Mouse (Mus musculus) liver, embryonic 11.5 days (tissue): Measurements from ENCODE around the gene Hoxa1. TPM values are rescaled to one million over a fixed set of nuclear protein-coding genes. Genes with fewer than 3 reads are reported as not detected.
A peak's percentile ranks its signal among the peaks of the same experiment; 100 is the strongest.

ENCODE experiments used
- ATAC-seq: fragments of 200-750 bp; cut with Nextera tagmentation; replicated peaks from 2 replicates; pipeline ENCODE4 v1.8.0; 2017; ENCODE audit warnings: moderate number of reproducible peaks, mild to moderate bottlenecking, moderate TSS enrichment, moderate library complexity; ENCODE audit not compliant: low FRiP score
- DNase-seq: peaks from one replicate; pipeline ENCODE4 v3.0.0-alpha.2; 2017; ENCODE audit warnings: low spot score
- H3K27ac ChIP-seq: fragments of 300-500 bp; sonication (generic); 2 replicates; pipeline ENCODE4 v1.5.1; 2014; ENCODE audit warnings: mild to moderate bottlenecking, low read depth, low read length, control low read depth
- H3K27me3 ChIP-seq: fragments of 300-500 bp; sonication (generic); replicated peaks from 2 replicates; pipeline ENCODE4 v1.6.1; 2014; ENCODE audit warnings: low read length, mixed read lengths; ENCODE audit not compliant: control insufficient read depth, insufficient read depth
- H3K36me3 ChIP-seq: fragments of 300-500 bp; sonication (generic); 2 replicates; pipeline ENCODE4 v1.6.1; 2014; ENCODE audit warnings: mild to moderate bottlenecking, low read length, moderate library complexity, mixed read lengths; ENCODE audit not compliant: control insufficient read depth, insufficient read depth
- H3K4me1 ChIP-seq: fragments of 300-500 bp; sonication (generic); replicated peaks from 2 replicates; pipeline ENCODE4 v1.6.1; 2014; ENCODE audit warnings: low read length, mixed read lengths; ENCODE audit not compliant: control insufficient read depth, insufficient read depth
- H3K4me2 ChIP-seq: fragments of 300-500 bp; sonication (generic); 2 replicates; pipeline ENCODE4 v1.6.1; 2014; ENCODE audit warnings: mild to moderate bottlenecking, control low read depth, moderate library complexity
- H3K4me3 ChIP-seq: fragments of 300-500 bp; sonication (generic); 2 replicates; pipeline ENCODE4 v1.5.1; 2014; ENCODE audit warnings: low read depth, low read length, control low read depth
- H3K9ac ChIP-seq: fragments of 300-500 bp; sonication (generic); 2 replicates; pipeline ENCODE4 v1.6.1; 2014; ENCODE audit warnings: low read depth, low read length, control low read depth
- H3K9me3 ChIP-seq: fragments of 300-500 bp; sonication (generic); 2 replicates; pipeline ENCODE4 v1.6.1; 2016; ENCODE audit warnings: low read length, inconsistent platforms, mixed read lengths; ENCODE audit not compliant: control insufficient read depth
- WGBS: fragments of 180-500 bp; shearing (Covaris S2); extraction: QIAGEN DNeasy Blood & Tissue Kit; methylation state at CpG from one replicate; pipeline ENCODE4 v1.1.7; 2014; 5-methylcytosine and 5-hydroxymethylcytosine counted together
- polyA plus RNA-seq: library from polyadenylated mRNA; unstranded; fragments of >200 nt; fragmentation: Nextera tagmentation; extraction: Ambion mirVana; gene quantifications from 2 replicates; pipeline ENCODE4 v1.2.1, GENCODE M21; 2014

The Hoxa1 gene
- polyA plus RNA-seq, 1 experiment from 2014 or later: 2.6 TPM

DNA sequence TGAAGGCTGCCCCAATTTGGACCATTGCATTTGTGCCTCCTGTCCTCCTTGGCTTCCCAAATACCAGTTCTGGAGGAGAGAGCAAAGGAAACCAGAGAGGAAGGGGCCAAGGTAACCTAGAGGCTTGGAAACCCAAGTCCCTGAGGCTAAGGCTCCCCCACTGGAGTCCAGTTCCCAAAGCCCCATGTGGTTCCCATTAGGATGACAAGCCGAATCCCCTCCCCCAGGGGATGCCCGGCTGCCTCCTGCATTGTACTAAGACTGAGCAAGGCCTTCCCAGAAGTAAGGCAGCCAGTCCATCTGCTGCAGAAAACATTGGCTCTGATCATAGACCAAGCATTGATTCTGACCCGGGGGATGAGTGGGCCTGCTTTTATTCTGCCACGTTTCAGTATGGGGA, 13.2 kb upstream of the Hoxa1 start:
- H3K4me3 ChIP-seq: no peak overlapping the region
- no peaks in the 10 kb centered on the region for H3K9me3 ChIP-seq
- H3K4me2 ChIP-seq: no peak overlapping the region
- peak overlapping the region; percentile 61 for H3K27ac ChIP-seq
- H3K27me3 ChIP-seq: peaks cover 97% of the 10 kb centered on the region
- WGBS: 13% methylated on average over 4 of the region's 4 CpGs
- no peak overlapping the region for H3K9ac ChIP-seq
- DNase-seq: peak; percentile 31
- peaks cover 17% of the 10 kb centered on the region for H3K4me1 ChIP-seq
- no peak for ATAC-seq
- H3K36me3 ChIP-seq: no peaks in the 10 kb centered on the region

DNA sequence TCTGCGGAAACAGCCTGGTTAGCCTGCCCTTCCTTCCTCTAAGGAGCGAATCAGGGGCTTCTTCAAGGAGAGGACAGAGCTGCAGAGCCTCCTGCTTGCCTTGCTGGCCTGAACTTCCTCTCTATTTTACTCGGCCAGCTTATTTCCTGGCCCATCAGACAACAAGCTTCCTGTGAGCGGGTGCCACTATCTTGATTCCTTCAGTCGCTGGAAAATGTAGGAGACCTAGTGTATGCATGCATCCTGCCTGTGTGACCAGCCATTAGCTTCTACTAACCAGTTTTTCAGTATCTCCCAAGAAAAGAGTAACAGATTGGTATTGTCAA, 12.7 kb upstream of the Hoxa1 start:
- WGBS: 5% methylated on average over 5 of the region's 5 CpGs
- peaks cover 17% of the 10 kb centered on the region for H3K4me1 ChIP-seq
- no peak for DNase-seq
- peak overlapping the region; percentile 61 for H3K27ac ChIP-seq
- H3K27me3 ChIP-seq: peaks cover 97% of the 10 kb centered on the region
- H3K9me3 ChIP-seq: no peaks in the 10 kb centered on the region
- no peak overlapping the region for H3K4me3 ChIP-seq
- H3K4me2 ChIP-seq: no peak overlapping the region; the same call in 1 of the 2 replicates
- no peak overlapping the region for H3K9ac ChIP-seq
- H3K36me3 ChIP-seq: no peaks in the 10 kb centered on the region
- ATAC-seq: peak; percentile 51; the same call in 1 of the 2 replicates

GRCm38 (mm10) chr6:52170166-52170897, 12.2 kb upstream of the Hoxa1 start:
- Histone ChIP-seq H3K36me3 (no peaks in the 10 kb centered on the region), H3K4me3 (no peak overlapping the region), H3K4me2 (peak overlapping the region; percentile 47), H3K27ac (peak overlapping the region; percentile 61), H3K9me3 (no peaks in the 10 kb centered on the region), H3K27me3 (peaks cover 97% of the 10 kb centered on the region), H3K9ac (peak overlapping the region; percentile 47; the same call in 1 of the 2 replicates), H3K4me1 (peaks cover 17% of the 10 kb centered on the region)
- 4% methylated on average over 40 of the region's 40 CpGs for WGBS
- DNase-seq (peak; percentile 56), ATAC-seq (peak; percentile 41)

GRCm38 (mm10) chr6:52169499-52170165, 11.5 kb upstream of the Hoxa1 start:
- ATAC-seq (no peak), DNase-seq (peak; percentile 42)
- 0 out of 2 replicates have a peak overlapping the region, but pooled peaks have one; percentile 2 for H3K4me3 ChIP-seq
- 16% methylated on average over 16 of the region's 16 CpGs for WGBS
- peak overlapping the region; percentile 61 for H3K27ac ChIP-seq
- peaks cover 97% of the 10 kb centered on the region for H3K27me3 ChIP-seq
- H3K4me2 ChIP-seq: peak overlapping the region; percentile 47
- H3K36me3 ChIP-seq: no peaks in the 10 kb centered on the region
- H3K9me3 ChIP-seq: no peaks in the 10 kb centered on the region
- peak overlapping the region; percentile 47; the same call in 1 of the 2 replicates for H3K9ac ChIP-seq
- H3K4me1 ChIP-seq: peaks cover 17% of the 10 kb centered on the region

GRCm38 (mm10) chr6:52168191-52169055, 10.3 kb upstream of the Hoxa1 start:
- Histone ChIP-seq H3K27me3 (peaks cover 99% of the 10 kb centered on the region), H3K36me3 (no peaks in the 10 kb centered on the region), H3K4me2 (peak overlapping the region; percentile 55), H3K9ac (peak overlapping the region; percentile 58), H3K4me3 (peak overlapping the region; percentile 32), H3K4me1 (peaks cover 17% of the 10 kb centered on the region), H3K9me3 (no peaks in the 10 kb centered on the region), H3K27ac (peak overlapping the region; percentile 73)
- no peak for ATAC-seq
- WGBS: 4% methylated on average over 42 of the region's 42 CpGs
- peak; percentile 45 for DNase-seq

DNA sequence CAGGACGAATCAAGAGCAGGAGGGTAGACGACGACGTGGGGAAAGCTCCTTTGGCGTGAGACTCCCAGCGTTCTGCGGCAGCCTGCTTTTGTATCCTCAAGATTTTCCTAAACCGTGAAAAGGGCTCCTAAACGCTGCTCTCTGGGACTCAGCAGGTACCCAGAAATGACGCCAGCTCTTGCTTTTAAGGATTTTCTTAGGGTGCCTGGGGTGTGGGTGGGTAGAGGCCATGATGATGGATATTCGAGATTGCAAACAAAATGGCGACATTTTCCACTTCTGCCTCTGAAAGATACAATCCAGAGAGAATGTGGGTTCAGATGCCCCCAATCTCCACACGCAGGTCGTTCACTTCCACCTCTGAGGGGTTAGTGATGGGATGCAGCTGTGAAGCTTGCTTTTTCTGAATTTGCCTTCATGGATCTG, 9.6 kb upstream of the Hoxa1 start:
- 13% methylated on average over 14 of the region's 14 CpGs for WGBS
- peak overlapping the region; percentile 15; the same call in 1 of the 2 replicates for H3K9ac ChIP-seq
- H3K4me1 ChIP-seq: peaks cover 17% of the 10 kb centered on the region
- peaks cover 99% of the 10 kb centered on the region for H3K27me3 ChIP-seq
- DNase-seq: no peak
- H3K27ac ChIP-seq: no peak overlapping the region; the same call in 1 of the 2 replicates
- no peaks in the 10 kb centered on the region for H3K9me3 ChIP-seq
- peak overlapping the region; percentile 55 for H3K4me2 ChIP-seq
- H3K4me3 ChIP-seq: no peak overlapping the region; the same call in 1 of the 2 replicates
- ATAC-seq: no peak
- no peaks in the 10 kb centered on the region for H3K36me3 ChIP-seq

DNA sequence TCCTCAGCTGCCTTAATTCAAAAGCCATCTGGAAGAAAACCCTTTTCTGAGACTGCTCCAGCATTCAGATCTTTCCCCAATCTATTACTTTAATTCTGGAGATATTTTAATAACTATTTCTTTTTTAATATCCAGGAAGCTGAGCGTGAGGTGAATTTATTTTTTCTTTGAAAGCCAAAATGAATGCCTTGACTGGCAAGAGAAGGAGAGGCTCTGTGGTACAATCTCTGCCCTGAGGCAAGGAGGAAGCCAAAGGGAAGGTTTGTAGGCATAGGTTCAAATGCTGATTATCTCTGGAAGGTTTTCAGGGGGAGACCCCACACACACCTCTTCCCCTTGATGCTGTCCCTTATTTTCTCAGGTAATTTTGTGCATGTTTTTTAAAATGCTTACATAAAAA, 9.1 kb upstream of the Hoxa1 start:
- Histone ChIP-seq H3K27me3 (peaks cover 99% of the 10 kb centered on the region), H3K4me3 (no peak overlapping the region), H3K27ac (peak overlapping the region; percentile 78; the same call in 1 of the 2 replicates), H3K36me3 (no peaks in the 10 kb centered on the region), H3K9ac (no peak overlapping the region), H3K9me3 (no peaks in the 10 kb centered on the region), H3K4me1 (peaks cover 14% of the 10 kb centered on the region), H3K4me2 (peak overlapping the region; percentile 55)
- DNase-seq (no peak), ATAC-seq (no peak)
- WGBS: 32% methylated on average over 1 of the region's 1 CpGs

DNA sequence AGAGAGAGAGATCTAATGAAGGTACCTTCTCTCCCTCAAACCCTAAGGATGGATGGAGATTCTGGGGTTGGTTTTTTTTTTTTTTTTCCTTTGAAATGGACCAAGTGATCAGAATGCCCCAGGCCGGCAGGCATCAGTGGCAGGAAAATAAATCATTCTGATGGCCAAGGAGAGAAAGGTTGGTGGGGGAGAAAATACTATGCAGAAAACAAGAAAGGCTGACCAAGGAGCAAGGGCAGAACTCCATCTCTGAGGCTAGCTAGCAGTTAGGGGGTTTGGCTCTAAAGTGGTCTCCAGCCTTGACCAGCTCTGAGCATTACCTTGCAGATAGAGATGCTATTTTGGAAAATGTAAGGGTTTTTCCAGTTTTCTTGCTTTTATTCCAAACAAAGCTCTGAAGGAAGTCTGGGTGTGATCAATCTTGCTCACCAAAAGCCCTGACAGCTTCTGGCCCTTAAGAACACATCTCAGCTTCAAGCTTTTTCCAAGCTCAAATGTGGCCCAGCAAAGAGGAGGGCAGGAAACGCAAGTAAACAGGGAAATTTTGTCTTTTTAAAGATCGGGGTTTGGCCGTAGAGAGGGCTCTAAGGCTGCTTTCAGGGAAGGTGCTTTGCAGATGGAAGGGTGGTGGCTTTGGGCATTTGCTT, 8.4 kb upstream of the Hoxa1 start:
- Histone ChIP-seq H3K36me3 (no peaks in the 10 kb centered on the region), H3K27ac (peak overlapping the region; percentile 78), H3K4me3 (no peak overlapping the region), H3K4me2 (peak overlapping the region; percentile 55), H3K27me3 (peaks cover 99% of the 10 kb centered on the region), H3K9me3 (no peaks in the 10 kb centered on the region), H3K9ac (no peak overlapping the region), H3K4me1 (peaks cover 12% of the 10 kb centered on the region)
- ATAC-seq (no peak), DNase-seq (no peak)
- 12% methylated on average over 4 of the region's 4 CpGs for WGBS
